Mouse (Mus musculus): ENCODE data around the gene Bik. TPM values are rescaled to one million over a fixed set of nuclear protein-coding genes. Genes with fewer than 3 reads are reported as not detected.

Bik gene
- polyA plus RNA-seq, 1 experiment, result 0.31 TPM

DNA sequence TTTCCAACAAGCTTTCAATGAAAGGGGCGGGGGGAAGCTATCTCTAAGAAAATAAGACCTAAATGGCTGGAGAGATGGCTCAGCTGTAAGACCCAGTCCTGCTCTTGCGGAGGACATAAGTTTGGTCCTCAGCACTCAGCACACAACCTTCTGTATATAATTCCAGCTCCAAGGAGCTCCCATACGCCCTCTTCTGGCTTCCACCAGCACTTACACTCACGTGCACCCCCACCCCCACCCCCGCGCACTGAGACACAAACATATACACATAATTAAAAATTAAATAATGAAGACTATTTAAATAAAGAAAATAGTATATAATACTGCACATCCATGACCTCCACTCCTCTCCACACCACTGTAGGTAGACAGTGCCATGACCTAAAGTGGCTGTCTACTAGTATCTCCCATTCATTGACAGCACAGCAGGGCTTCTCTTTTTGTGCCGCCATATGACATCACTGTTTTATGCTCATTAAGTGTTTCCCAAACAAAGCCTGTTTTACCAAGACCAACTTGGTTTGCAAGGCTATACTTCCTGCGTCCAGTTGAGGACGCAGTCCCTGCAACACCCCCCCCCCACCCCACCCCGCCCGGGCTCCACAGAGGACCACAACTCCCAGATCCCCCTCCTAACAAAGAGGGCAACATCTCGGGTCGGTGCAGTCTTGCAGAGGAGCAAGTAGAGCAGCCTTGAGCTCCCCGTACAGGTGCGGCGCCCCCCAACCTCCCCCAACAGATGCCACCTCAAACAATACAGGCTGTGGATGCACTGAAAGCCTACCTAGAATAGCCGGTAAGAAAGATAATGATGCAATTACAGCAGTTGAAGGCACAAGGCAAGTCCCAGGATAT is 16.5 kb upstream of the Bik start:
- Histone ChIP-seq H3K4me1 (ENCODE audit: control insufficient read depth, insufficient read depth, low read length) (no peaks in the 10 kb centered on the region; the same call in 1 of the 2 replicates), H3K4me3 (ENCODE audit: insufficient read depth, low read length) (peak overlapping the region; percentile 61), H3K27ac (ENCODE audit: insufficient read depth, low read length) (no peak overlapping the region)
- TF ChIP-seq POLR2A (IDR thresholded peaks at IDR 0.05; ENCODE audit: extremely low read depth, insufficient read depth, low read length), result no peak
- no peak for TF ChIP-seq CTCF (IDR thresholded peaks at IDR 0.05; ENCODE audit: extremely low read depth, insufficient read depth, low read length)

DNA sequence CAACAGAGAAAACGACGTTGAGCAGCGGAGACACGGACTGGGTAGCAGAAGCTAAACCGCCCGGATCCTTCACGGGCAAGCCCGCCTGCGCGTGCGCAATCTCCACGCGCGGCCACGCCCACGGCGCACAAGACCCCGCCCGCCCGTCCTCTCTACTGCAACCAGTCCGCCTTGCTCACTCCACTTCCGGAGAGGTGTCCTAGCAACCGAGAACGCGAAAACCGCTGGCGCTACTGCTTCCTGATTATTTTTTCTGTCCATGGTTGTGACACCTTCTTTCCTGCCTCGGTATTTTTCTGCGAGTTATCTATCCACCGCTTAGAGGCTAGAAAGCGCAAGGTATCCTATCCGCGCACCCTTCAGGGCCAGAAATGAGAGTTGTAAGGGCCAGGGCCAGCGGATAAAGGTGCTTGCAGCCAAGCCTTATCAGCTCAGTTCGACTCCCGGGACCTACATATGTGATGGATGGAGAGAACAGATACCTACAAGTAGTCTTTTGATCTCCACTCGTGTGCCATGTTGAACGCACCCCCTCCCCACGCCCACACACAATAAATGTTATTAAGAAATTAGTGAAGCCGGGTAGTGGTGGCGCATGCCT is 15.8 kb upstream of the Bik start, which contains the start of gene Ttll1:
Gene Ttll1, minus strand, starts transcription at position 89 of the 601 bp plus-strand sequence.
- Histone ChIP-seq H3K4me1 (ENCODE audit: control insufficient read depth, insufficient read depth, low read length) (no peaks in the 10 kb centered on the region; the same call in 1 of the 2 replicates), H3K27ac (ENCODE audit: insufficient read depth, low read length) (no peak within 1 kb of the TSS), H3K4me3 (ENCODE audit: insufficient read depth, low read length) (peak within 1 kb of the TSS; percentile 61)
- TF ChIP-seq POLR2A (IDR thresholded peaks at IDR 0.05; ENCODE audit: extremely low read depth, insufficient read depth, low read length) (peak; percentile 92), CTCF (IDR thresholded peaks at IDR 0.05; ENCODE audit: extremely low read depth, insufficient read depth, low read length) (no peak)

DNA sequence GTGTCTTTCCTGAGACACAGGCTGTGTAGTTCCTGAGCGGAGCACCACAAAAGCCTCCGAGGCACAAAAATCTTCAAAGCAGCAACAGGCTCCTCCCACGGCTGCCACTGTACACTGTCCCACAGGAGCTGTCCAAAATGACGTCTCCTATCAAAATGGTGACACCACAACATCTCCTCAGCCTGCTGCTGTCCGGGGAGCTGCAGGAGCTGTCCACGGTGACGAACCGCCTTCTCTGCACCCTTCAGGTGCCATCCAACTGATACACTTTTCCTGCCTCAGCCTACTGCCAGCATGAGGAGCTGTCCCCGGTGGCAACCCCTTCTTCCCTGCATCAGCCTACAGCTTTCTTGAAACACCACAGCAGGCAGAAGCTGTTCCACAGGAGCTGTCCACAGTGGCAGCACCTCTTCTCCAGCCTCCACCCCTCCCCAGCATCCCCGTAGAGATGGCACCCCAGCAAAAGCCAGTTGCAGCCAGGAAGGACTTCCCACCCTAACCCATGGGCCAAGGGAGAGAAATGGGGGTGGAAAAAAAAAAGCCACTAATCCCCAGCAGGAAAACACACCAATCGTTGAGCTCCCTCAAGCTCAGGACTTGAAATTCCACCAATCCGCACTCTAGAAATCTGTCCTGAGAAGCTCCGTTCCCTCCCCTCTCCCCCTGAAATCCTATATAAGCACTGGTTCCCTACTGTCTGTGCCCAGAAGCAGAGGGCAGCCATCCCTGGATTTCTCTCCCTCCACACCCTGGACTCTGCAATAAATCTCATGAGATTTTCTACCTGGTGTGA is 14.0 kb upstream of the Bik start:
- H3K27ac ChIP-seq (ENCODE audit: insufficient read depth, low read length), result no peak overlapping the region
- TF ChIP-seq CTCF (IDR thresholded peaks at IDR 0.05; ENCODE audit: extremely low read depth, insufficient read depth, low read length), result no peak
- no peak for TF ChIP-seq POLR2A (IDR thresholded peaks at IDR 0.05; ENCODE audit: extremely low read depth, insufficient read depth, low read length)
- H3K4me3 ChIP-seq (ENCODE audit: insufficient read depth, low read length), result no peak overlapping the region
- no peaks in the 10 kb centered on the region; the same call in 1 of the 2 replicates for H3K4me1 ChIP-seq (ENCODE audit: control insufficient read depth, insufficient read depth, low read length)

- H3K4me1 ChIP-seq (ENCODE audit: control insufficient read depth, insufficient read depth, low read length), result no peaks in the 10 kb centered on the region
- TF ChIP-seq CTCF (IDR thresholded peaks at IDR 0.05; ENCODE audit: extremely low read depth, insufficient read depth, low read length) (no peak), POLR2A (IDR thresholded peaks at IDR 0.05; ENCODE audit: extremely low read depth, insufficient read depth, low read length) (no peak)
- H3K4me3 ChIP-seq (ENCODE audit: insufficient read depth, low read length), result no peak overlapping the region
- no peak overlapping the region for H3K27ac ChIP-seq (ENCODE audit: insufficient read depth, low read length)
Measured at GRCm38 (mm10) chr15:83515018-83515417, 11.6 kb upstream of the Bik start.

DNA sequence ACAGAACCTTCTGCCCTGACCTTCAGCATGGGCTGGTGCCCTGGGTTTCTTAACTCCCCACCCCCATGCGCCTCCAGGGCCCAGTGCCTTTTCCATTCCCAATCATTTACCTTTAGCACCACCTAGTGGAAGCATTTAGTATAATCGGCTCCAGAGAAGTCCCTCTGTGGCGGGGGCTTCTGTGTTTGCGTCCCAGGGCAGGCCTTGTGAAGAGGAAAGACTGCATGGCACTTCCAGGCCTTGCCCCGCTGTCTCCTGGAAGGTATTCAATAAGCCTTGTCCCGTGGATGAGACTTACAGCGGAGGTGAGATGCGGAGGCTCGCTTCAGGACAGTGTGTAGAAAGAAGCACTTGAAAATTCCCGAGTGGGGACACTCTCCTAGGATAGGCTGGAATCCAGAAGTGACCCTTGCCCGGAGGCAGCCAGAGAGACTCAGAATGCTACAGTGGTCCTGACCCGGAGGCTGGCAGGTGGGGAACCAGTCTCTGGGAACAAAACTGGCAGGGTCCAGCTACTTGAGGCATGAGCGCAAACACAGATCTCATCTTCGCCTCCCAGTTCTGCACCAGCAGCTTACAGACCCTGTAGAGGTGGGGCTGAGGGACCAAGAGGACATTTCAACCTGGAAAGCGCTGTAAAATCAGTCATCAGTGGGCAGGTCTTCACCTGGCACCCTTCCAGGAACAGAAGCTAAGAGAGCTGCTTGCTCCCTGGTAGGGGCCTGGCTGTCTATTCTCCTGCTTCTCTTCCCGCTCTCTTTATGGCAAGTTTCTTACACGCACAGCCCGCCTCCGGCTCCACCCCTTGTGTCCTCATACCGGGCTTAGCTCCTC is 8.2 kb upstream of the Bik start:
- no peaks in the 10 kb centered on the region for H3K4me1 ChIP-seq (ENCODE audit: control insufficient read depth, insufficient read depth, low read length)
- TF ChIP-seq POLR2A (IDR thresholded peaks at IDR 0.05; ENCODE audit: extremely low read depth, insufficient read depth, low read length), result no peak
- TF ChIP-seq CTCF (IDR thresholded peaks at IDR 0.05; ENCODE audit: extremely low read depth, insufficient read depth, low read length), result peak; percentile 79
- no peak overlapping the region for H3K4me3 ChIP-seq (ENCODE audit: insufficient read depth, low read length)
- no peak overlapping the region for H3K27ac ChIP-seq (ENCODE audit: insufficient read depth, low read length)

DNA sequence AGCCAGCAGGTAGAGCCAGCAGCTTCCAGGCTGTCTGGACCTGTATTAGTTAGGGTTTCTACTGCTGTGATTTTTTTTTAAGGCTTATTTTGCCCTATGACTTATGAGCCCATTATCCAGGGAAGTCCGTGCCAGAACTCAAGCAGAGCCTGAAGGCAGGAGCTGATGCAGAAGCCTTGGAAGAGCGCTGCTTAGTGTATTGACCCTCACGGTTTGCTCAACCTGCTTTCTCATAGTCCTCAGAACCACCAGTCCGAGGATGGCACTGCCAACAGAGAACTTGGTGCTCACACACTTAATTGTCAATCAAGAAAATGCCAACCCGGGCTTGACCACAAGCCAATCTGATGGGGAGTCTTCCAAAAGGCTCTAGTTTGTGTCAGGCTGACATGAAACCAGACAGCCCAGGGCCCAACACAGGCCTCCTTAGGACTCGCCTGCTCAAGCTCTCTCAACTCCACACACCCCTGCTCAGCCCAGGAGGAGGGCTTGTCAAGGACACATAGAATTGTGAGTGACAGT is 5.7 kb upstream of the Bik start:
- H3K4me3 ChIP-seq (ENCODE audit: insufficient read depth, low read length), result no peak overlapping the region
- no peaks in the 10 kb centered on the region for H3K4me1 ChIP-seq (ENCODE audit: control insufficient read depth, insufficient read depth, low read length)
- TF ChIP-seq CTCF (IDR thresholded peaks at IDR 0.05; ENCODE audit: extremely low read depth, insufficient read depth, low read length) (no peak), POLR2A (IDR thresholded peaks at IDR 0.05; ENCODE audit: extremely low read depth, insufficient read depth, low read length) (no peak)
- no peak overlapping the region for H3K27ac ChIP-seq (ENCODE audit: insufficient read depth, low read length)

- H3K4me3 ChIP-seq (ENCODE audit: insufficient read depth, low read length), result no peak overlapping the region
- TF ChIP-seq CTCF (IDR thresholded peaks at IDR 0.05; ENCODE audit: extremely low read depth, insufficient read depth, low read length), result no peak
- no peak for TF ChIP-seq POLR2A (IDR thresholded peaks at IDR 0.05; ENCODE audit: extremely low read depth, insufficient read depth, low read length)
- no peak overlapping the region for H3K27ac ChIP-seq (ENCODE audit: insufficient read depth, low read length)
Measured at GRCm38 (mm10) chr15:83523196-83523595, 3.5 kb upstream of the Bik start.

DNA sequence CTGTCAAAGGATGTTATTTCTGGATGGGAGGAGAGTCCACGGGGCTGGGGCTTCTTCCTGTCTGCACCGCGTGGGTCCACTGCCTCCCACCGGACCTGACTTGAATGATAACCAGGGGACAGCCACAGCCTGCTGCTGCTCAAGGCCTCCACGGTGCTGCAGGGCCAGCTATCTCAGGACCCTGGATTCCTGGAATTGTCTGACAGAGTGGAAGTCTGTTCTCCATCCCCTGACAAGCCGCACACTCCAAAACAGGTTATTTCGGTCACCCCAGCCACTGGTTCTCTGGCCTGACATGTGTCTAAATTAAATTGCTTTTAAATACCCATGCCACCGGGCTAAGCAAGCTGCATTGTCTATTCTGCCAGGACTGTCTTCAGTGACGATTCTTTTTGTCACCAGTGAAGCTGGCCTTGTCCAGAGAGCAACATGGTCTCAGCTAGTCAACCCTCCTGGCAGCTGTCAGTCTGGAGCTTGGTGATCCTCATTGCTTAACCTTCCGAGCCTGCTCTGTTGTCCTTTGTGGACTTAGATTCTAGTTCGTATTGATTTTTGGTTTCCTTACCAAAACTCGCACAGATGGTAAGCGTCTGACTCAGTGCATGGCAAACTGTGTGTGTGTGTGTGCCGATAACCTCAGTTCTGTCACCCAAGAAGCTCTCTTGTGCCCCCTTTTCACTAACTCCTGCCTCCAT is 2.9 kb upstream of the Bik start:
- Histone ChIP-seq H3K4me1 (ENCODE audit: control insufficient read depth, insufficient read depth, low read length) (no peaks in the 10 kb centered on the region), H3K27ac (ENCODE audit: insufficient read depth, low read length) (no peak overlapping the region), H3K4me3 (ENCODE audit: insufficient read depth, low read length) (no peak overlapping the region)
- TF ChIP-seq POLR2A (IDR thresholded peaks at IDR 0.05; ENCODE audit: extremely low read depth, insufficient read depth, low read length) (no peak), CTCF (IDR thresholded peaks at IDR 0.05; ENCODE audit: extremely low read depth, insufficient read depth, low read length) (no peak)

More at GRCm38 (mm10) chr15:83523196-83523595, 3.5 kb upstream of the Bik start:
- no peaks in the 10 kb centered on the region for H3K4me1 ChIP-seq (ENCODE audit: control insufficient read depth, insufficient read depth, low read length)

Measured in cortical plate, adult 2 months (tissue).